Mouse (Mus musculus) neural tube, embryonic 15.5 days (tissue): Measurements from ENCODE around the gene Tnfsf13. TPM values are rescaled to one million over a fixed set of nuclear protein-coding genes. Genes with fewer than 3 reads are reported as not detected.
A peak's percentile ranks its signal among the peaks of the same experiment; 100 is the strongest.

ENCODE experiments used
- ATAC-seq: fragments of 200-750 bp; cut with Nextera tagmentation; 2 replicates; pipeline ENCODE4 v1.8.0; 2017; ENCODE audit warnings: mild to moderate bottlenecking, moderate TSS enrichment, moderate library complexity; ENCODE audit not compliant: low FRiP score
- H3K27ac ChIP-seq: fragments of 300-500 bp; sonication (generic); replicated peaks from 2 replicates; pipeline ENCODE4 v1.5.1; 2015; ENCODE audit warnings: mild to moderate bottlenecking, inconsistent platforms
- H3K27me3 ChIP-seq: fragments of 300-500 bp; sonication (generic); replicated peaks from 2 replicates; pipeline ENCODE4 v1.6.1; 2015; ENCODE audit warnings: inconsistent platforms
- H3K36me3 ChIP-seq: fragments of 300-500 bp; sonication (generic); 2 replicates; pipeline ENCODE4 v1.6.1; 2015; ENCODE audit warnings: inconsistent platforms
- H3K4me1 ChIP-seq: fragments of 300-500 bp; sonication (generic); 2 replicates; pipeline ENCODE4 v1.6.1; 2015; ENCODE audit warnings: inconsistent platforms
- H3K4me2 ChIP-seq: fragments of 300-500 bp; sonication (generic); 2 replicates; pipeline ENCODE4 v1.6.1; 2015; ENCODE audit warnings: inconsistent platforms, mild to moderate bottlenecking, moderate library complexity
- H3K4me3 ChIP-seq: fragments of 300-500 bp; sonication (generic); replicated peaks from 2 replicates; pipeline ENCODE4 v1.5.1; 2015; ENCODE audit warnings: mild to moderate bottlenecking, inconsistent platforms
- H3K9ac ChIP-seq: fragments of 300-500 bp; sonication (generic); replicated peaks from 2 replicates; pipeline ENCODE4 v1.6.1; 2015; ENCODE audit warnings: mild to moderate bottlenecking, inconsistent platforms
- H3K9me3 ChIP-seq: fragments of 300-500 bp; sonication (generic); replicated peaks from 2 replicates; pipeline ENCODE4 v1.6.1; 2016; ENCODE audit warnings: inconsistent platforms
- WGBS: fragments of 180-500 bp; shearing (Covaris S2); methylation state at CpG from one replicate; pipeline ENCODE4 v1.1.7; 2015; ENCODE audit warnings: mixed read lengths; 5-methylcytosine and 5-hydroxymethylcytosine counted together
- polyA plus RNA-seq: library from polyadenylated mRNA; unstranded; fragments of >200 nt; fragmentation: Nextera tagmentation; extraction: Ambion mirVana; gene quantifications from 2 replicates; pipeline ENCODE4 v1.2.1, GENCODE M21; 2015

The Tnfsf13 gene
- polyA plus RNA-seq, 1 experiment from 2014 or later = 0.19 TPM

DNA sequence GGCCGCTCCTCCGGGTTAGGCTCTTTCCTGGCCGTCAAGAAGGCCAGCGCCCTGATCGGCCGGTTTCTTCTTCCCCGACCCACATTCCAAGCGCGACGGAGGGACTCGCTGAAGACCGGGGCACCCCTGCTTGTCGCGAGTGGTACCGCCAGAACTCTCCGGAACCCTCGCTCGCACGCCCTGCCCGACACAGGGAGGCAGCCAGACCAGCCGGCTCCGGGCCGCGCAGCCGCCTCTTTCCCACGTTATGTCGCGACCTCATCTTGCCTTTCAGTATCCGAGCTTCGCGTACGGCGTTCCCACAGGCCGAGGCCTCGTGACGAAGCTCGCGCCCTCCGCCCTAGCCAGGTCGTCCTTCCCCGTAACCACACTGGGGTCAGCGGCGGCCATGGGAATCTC lies 13.9 kb downstream of the Tnfsf13 start:
- H3K9ac ChIP-seq = peak overlapping the region; percentile 100
- no peaks in the 10 kb centered on the region for H3K27me3 ChIP-seq
- peaks cover 62% of the 10 kb centered on the region for H3K36me3 ChIP-seq
- ATAC-seq = peak; percentile 26; the same call in 1 of the 2 replicates
- peak overlapping the region; percentile 99 for H3K4me3 ChIP-seq
- peak overlapping the region; percentile 95 for H3K4me2 ChIP-seq
- WGBS = 0% methylated on average over 42 of the region's 43 CpGs
- H3K9me3 ChIP-seq = no peaks in the 10 kb centered on the region
- H3K27ac ChIP-seq = peak overlapping the region; percentile 97
- peaks cover 34% of the 10 kb centered on the region for H3K4me1 ChIP-seq

- peaks cover 62% of the 10 kb centered on the region for H3K36me3 ChIP-seq
- peak; percentile 78 for ATAC-seq
These were observed 14.5 kb downstream of the Tnfsf13 start for GRCm38 (mm10) chr11:69670786-69671725.

GRCm38 (mm10) chr11:69666665-69667005 lies 18.9 kb downstream of the Tnfsf13 start:
- H3K36me3 ChIP-seq = peaks cover 62% of the 10 kb centered on the region
- no peak overlapping the region for H3K27ac ChIP-seq
- ATAC-seq = no peak
- no peaks in the 10 kb centered on the region for H3K27me3 ChIP-seq
- H3K4me2 ChIP-seq = no peak overlapping the region
- H3K9me3 ChIP-seq = no peaks in the 10 kb centered on the region
- peaks cover 38% of the 10 kb centered on the region for H3K4me1 ChIP-seq
- H3K9ac ChIP-seq = no peak overlapping the region
- WGBS = 91% methylated on average over 3 of the region's 3 CpGs
- H3K4me3 ChIP-seq = no peak overlapping the region

More at GRCm38 (mm10) chr11:69670786-69671725, 14.5 kb downstream of the Tnfsf13 start:
- H3K9ac ChIP-seq = peak overlapping the region; percentile 100
- 1% methylated on average over 51 of the region's 61 CpGs for WGBS
- H3K4me1 ChIP-seq = peaks cover 34% of the 10 kb centered on the region
- peak overlapping the region; percentile 95 for H3K4me2 ChIP-seq
- H3K9me3 ChIP-seq = no peaks in the 10 kb centered on the region
- peak overlapping the region; percentile 97 for H3K27ac ChIP-seq
- H3K4me3 ChIP-seq = peak overlapping the region; percentile 99
- H3K27me3 ChIP-seq = no peaks in the 10 kb centered on the region

GRCm38 (mm10) chr11:69665961-69666664 lies 19.5 kb downstream of the Tnfsf13 start, which contains the start of gene Cd68:
TSS of gene Cd68 (minus strand) at chr11:69666153.
- Histone ChIP-seq H3K4me2 (no peak within 1 kb of the TSS), H3K27me3 (no peaks in the 10 kb centered on the region), H3K4me1 (peaks cover 43% of the 10 kb centered on the region), H3K9ac (no peak within 1 kb of the TSS), H3K36me3 (peaks cover 62% of the 10 kb centered on the region), H3K27ac (no peak within 1 kb of the TSS), H3K9me3 (no peaks in the 10 kb centered on the region), H3K4me3 (no peak within 1 kb of the TSS)
- ATAC-seq = no peak
- WGBS = 39% methylated on average over 7 of the region's 7 CpGs

GRCm38 (mm10) chr11:69665457-69665960 lies 20.1 kb downstream of the Tnfsf13 start:
- peaks cover 62% of the 10 kb centered on the region for H3K36me3 ChIP-seq
- no peak overlapping the region for H3K27ac ChIP-seq
- no peak overlapping the region for H3K4me3 ChIP-seq
- H3K4me2 ChIP-seq = no peak overlapping the region
- H3K9ac ChIP-seq = no peak overlapping the region
- 78% methylated on average over 9 of the region's 9 CpGs for WGBS
- peaks cover 44% of the 10 kb centered on the region for H3K4me1 ChIP-seq
- no peaks in the 10 kb centered on the region for H3K27me3 ChIP-seq
- H3K9me3 ChIP-seq = no peaks in the 10 kb centered on the region
- no peak for ATAC-seq

DNA sequence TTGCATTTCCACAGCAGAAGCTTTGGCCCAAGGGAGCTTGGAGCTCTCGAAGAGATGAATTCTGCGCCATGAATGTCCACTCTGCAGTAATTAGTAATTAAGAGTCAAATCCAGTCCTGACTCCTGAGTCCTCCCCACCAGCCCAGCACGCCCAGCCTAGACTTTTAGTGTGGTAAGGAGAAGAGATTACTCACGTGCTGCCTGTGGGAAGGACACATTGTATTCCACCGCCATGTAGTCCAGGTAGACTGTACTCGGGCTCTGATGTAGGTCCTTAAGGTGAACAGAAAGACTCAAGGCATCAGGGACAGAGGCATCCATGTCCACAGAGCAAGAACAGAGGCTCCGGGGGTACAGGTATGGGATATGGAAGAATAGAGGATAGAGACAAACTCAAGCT lies 20.7 kb downstream of the Tnfsf13 start:
- no peak for ATAC-seq
- no peaks in the 10 kb centered on the region for H3K27me3 ChIP-seq
- 94% methylated on average over 7 of the region's 7 CpGs for WGBS
- no peak overlapping the region for H3K27ac ChIP-seq
- no peak overlapping the region for H3K9ac ChIP-seq
- H3K9me3 ChIP-seq = no peaks in the 10 kb centered on the region
- peaks cover 41% of the 10 kb centered on the region for H3K4me1 ChIP-seq
- H3K4me2 ChIP-seq = no peak overlapping the region
- H3K4me3 ChIP-seq = no peak overlapping the region
- peaks cover 61% of the 10 kb centered on the region for H3K36me3 ChIP-seq

DNA sequence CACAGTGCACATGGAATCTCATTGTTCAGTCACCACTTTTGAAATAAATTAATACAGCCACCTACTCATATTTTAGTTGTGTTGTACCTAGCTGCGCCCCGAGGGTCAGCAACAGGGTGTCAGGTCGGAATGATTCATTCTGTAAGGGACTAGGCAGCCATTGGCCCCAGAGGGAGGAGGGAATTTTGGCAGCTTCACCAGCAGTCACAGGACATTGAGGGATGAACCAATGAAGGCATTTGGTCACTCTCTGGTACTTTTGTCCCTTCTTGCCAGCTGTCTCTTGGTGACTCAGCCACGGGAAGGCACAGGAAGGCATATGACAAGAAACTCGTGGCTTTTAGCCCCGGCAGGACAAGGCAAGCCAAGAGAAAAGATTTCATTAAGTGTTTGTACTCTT lies 21.8 kb downstream of the Tnfsf13 start:
- Histone ChIP-seq H3K4me1 (peaks cover 31% of the 10 kb centered on the region), H3K9me3 (no peaks in the 10 kb centered on the region), H3K27me3 (no peaks in the 10 kb centered on the region), H3K9ac (no peak overlapping the region), H3K4me3 (no peak overlapping the region), H3K36me3 (peaks cover 58% of the 10 kb centered on the region), H3K4me2 (no peak overlapping the region), H3K27ac (peak overlapping the region; percentile 97; the same call in 1 of the 2 replicates)
- no peak for ATAC-seq
- WGBS = 83% methylated on average over 6 of the region's 6 CpGs

GRCm38 (mm10) chr11:69662967-69663671 lies 22.5 kb downstream of the Tnfsf13 start:
- peak overlapping the region; percentile 66 for H3K4me3 ChIP-seq
- peak overlapping the region; percentile 61 for H3K9ac ChIP-seq
- H3K4me1 ChIP-seq = peaks cover 28% of the 10 kb centered on the region
- H3K36me3 ChIP-seq = peaks cover 58% of the 10 kb centered on the region
- peak overlapping the region; percentile 97 for H3K27ac ChIP-seq
- H3K4me2 ChIP-seq = peak overlapping the region; percentile 65
- peak; percentile 22 for ATAC-seq
- 68% methylated on average over 13 of the region's 13 CpGs for WGBS
- H3K9me3 ChIP-seq = no peaks in the 10 kb centered on the region
- no peaks in the 10 kb centered on the region for H3K27me3 ChIP-seq

- Histone ChIP-seq H3K4me2 (peak within 1 kb of the TSS; percentile 65), H3K27ac (peak within 1 kb of the TSS; percentile 97), H3K4me1 (peaks cover 28% of the 10 kb centered on the region), H3K9me3 (no peaks in the 10 kb centered on the region), H3K4me3 (peak within 1 kb of the TSS; percentile 66), H3K9ac (peak within 1 kb of the TSS; percentile 61), H3K36me3 (peaks cover 58% of the 10 kb centered on the region), H3K27me3 (no peaks in the 10 kb centered on the region)
- under 1% methylated on average over 48 of the region's 48 CpGs for WGBS
- ATAC-seq = peak; percentile 95
These were observed 23.2 kb downstream of the Tnfsf13 start, which contains the start of gene Mpdu1 for GRCm38 (mm10) chr11:69662213-69662966. TSS of gene Mpdu1 (minus strand) at chr11:69662642.

- Histone ChIP-seq H3K27me3 (no peaks in the 10 kb centered on the region), H3K27ac (peak overlapping the region; percentile 97; the same call in 1 of the 2 replicates), H3K4me2 (peak overlapping the region; percentile 65), H3K36me3 (peaks cover 59% of the 10 kb centered on the region), H3K4me1 (peaks cover 35% of the 10 kb centered on the region), H3K9ac (peak overlapping the region; percentile 61), H3K9me3 (no peaks in the 10 kb centered on the region), H3K4me3 (peak overlapping the region; percentile 66)
- ATAC-seq = no peak
- whole genome bisulfite sequencing = 76% methylated on average over 3 of the region's 3 CpGs
These were observed 24.2 kb downstream of the Tnfsf13 start for GRCm38 (mm10) chr11:69661221-69661881.
